Mouse (Mus musculus) adrenal gland (tissue): ENCODE results near the gene Lactb.

Experiments used
- intact Hi-C: fragments of 180-260 bp; cut with DNase I; formaldehyde crosslinking; loops from one replicate; pipeline ENCODE4 v1.15.1; 2025
- long read RNA-seq, 2 experiments: library from polyadenylated mRNA; unstranded; transcript quantifications; one replicate each; pipeline ENCODE4 v2.0.0; 2020; ENCODE audit warnings: borderline replicate concordance in 1 of 2; ENCODE audit not compliant: insufficient replicate concordance in 1 of 2

Lactb gene
- long read RNA-seq, experiment 1, transcript Lactb-201 (6 exons, 2,031 nt): major isoform, 5 of 19 reads
- long read RNA-seq, experiment 1, partial matches to known transcripts: 14 of 19 reads
- long read RNA-seq, experiment 1, other reads (novel, unspliced or antisense): 0 of 19 reads
- long read RNA-seq, experiment 2, partial matches to known transcripts: 15 of 17 reads
- long read RNA-seq, experiment 2, other reads (novel, unspliced or antisense): 0 of 17 reads

GRCm38 (mm10) chr9:66975239-66975645 is at the start of gene Lactb:
Gene Lactb (minus strand): TSS chr9:66975484.
- intact Hi-C loops: no loop called here

GRCm38 (mm10) chr9:67023371-67023770 is 48.1 kb upstream of the Lactb start:
- intact Hi-C loops: no loop called here

DNA sequence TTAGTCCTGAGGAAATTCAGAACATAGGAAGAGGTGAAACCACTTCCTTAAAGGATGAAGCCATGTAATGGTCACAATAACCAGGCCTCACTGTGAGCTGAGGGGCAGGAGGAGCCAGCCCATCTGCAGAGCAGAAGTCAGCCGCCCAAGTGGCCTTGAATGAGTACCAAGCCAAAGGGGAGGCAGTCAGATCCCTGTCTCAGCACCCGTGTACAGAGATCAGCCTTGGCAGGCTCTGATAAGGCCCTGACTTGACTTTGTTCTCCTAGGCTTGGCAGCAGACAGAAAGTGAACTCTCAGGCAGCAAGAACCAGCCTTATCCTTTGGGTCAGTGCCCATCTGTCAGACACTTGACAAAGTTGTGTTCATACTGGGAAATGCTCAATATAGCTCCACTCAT is 44.8 kb upstream of the Lactb start:
- intact Hi-C loops: no loop called here

GRCm38 (mm10) chr9:67013501-67013900 is 38.2 kb upstream of the Lactb start:
- intact Hi-C loops: no loop called here

- intact Hi-C loops: no loop called here
These were observed 37.2 kb upstream of the Lactb start for GRCm38 (mm10) chr9:67012470-67012869.

DNA sequence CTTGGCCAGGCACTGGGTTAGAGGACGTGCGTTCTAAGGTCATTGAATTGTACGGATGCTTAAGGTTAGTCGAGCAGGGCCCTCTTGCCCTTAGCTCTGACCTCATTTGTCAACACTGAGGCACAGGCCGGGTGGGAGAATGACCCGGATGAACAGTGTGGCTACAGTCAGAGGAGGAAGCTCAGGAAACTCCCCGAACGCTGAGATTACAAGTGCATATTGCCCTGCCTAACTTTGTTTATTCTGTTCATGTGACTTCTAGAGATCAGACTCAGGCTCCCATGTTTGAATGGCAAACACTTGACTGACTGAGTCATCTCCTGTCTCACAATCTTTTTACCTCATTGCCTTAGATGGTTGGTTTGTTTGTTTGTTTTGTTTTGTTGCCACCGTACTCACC is 36.2 kb upstream of the Lactb start:
- intact Hi-C loops: no loop called here

- intact Hi-C loops: no loop called here
These were observed 33.5 kb upstream of the Lactb start for GRCm38 (mm10) chr9:67008781-67009180.

DNA sequence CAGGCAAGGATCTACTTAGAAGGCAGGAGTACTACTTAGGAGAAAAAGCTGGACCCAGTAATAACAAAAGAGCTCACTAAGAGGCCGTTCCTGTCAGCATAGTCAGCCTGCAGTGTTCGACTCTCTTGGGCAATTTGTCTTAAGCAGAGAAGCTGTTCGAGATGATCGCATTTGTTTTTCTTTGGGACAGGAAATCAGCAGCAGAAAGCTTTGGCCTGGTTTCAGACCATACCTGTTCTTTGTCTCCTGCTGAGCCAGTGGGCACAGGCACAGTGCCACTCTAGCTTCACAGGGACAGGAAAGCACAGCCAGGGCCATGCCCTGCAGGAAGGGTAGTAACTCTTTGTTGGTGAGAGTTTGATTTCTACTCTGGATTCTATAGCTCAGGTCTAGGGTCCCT is 31.1 kb upstream of the Lactb start:
- intact Hi-C loops: no loop called here

DNA sequence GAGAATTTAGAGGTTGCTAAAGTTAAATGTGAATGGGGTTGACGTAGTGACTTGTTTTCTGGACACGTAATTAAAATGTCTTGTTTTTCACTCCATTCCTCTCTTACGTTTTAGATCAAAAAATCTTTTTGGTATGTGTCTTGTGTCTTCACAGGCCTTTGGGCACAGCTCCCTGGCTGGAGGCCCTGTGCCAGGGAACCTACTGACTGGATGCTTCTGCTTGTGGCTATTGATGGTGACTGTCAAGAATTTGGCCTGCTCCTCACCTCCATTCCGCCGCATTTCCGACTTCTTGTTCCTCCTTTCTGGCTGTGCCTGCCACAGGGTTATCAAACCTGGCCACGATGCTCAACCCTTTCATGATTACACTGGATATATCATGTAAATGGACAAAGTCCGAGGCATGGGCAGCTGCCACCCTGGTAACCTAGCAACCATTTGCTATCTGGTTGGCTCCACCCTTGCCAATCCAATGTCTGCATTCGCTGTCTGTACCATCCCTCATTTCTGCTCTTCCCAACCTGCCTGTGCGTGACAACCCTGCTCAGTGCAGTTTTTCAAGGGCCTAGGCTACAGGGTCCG is 30.0 kb upstream of the Lactb start:
- intact Hi-C loops: no loop called here

DNA sequence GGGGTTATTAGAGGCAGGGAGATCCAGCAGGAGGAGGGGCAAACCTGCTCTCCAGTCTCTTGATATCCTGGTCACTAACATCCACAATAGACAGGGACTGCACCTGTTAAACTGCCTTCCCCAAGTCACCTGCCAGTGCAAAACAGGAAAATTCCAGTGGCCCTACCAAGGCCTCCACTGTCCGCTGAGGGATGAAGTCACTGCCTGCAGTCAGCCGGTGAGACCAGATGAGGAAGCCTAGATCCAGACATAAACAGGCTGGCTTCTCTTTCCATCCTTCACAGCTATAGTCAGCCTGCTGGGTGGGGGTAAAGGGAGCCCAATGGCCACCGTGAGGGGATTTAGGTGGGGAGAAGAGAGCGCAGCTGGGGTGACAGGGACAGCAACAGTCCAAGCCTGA is 28.4 kb upstream of the Lactb start:
- intact Hi-C loops: loop anchor here (5.0 kb wide), 1 partner anchor 154 kb away; no protein-coding TSS in a partner anchor

GRCm38 (mm10) chr9:67003156-67003555 is 27.9 kb upstream of the Lactb start:
- intact Hi-C loops: loop anchor here (5.0 kb wide), 1 partner anchor 154 kb away; no protein-coding TSS in a partner anchor

- intact Hi-C loops: loop anchor here (1.0 to 5.0 kb wide), 2 partner anchors 43 to 156 kb away; no protein-coding TSS in a partner anchor
These were observed 26.2 kb upstream of the Lactb start for GRCm38 (mm10) chr9:67001506-67001905.

- intact Hi-C loops: loop anchor here (1.0 to 5.0 kb wide), 2 partner anchors 43 to 156 kb away; no protein-coding TSS in a partner anchor
These were observed 25.8 kb upstream of the Lactb start for GRCm38 (mm10) chr9:67001050-67001449.

DNA sequence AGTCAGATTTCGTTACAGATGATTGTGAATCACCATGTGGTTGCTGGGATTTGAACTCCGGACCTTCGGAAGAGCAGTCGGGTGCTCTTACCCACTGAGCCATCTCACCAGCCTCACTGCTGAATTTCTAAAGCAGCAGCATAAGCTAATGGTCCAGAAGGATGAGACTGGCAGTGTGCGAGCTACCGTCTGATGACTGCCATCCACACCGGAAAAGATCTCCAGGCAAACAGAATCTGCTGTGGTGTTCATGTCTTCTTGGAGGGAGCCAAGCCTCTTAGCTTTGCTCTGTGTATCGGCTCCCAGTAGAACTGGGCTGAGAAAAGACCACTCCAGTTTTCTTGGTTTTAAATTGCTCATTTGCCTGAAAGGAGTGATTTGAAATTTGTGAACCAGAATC is 24.4 kb upstream of the Lactb start:
- intact Hi-C loops: loop anchor here (5.0 kb wide), 2 partner anchors 158 to 213 kb away; no protein-coding TSS in a partner anchor

DNA sequence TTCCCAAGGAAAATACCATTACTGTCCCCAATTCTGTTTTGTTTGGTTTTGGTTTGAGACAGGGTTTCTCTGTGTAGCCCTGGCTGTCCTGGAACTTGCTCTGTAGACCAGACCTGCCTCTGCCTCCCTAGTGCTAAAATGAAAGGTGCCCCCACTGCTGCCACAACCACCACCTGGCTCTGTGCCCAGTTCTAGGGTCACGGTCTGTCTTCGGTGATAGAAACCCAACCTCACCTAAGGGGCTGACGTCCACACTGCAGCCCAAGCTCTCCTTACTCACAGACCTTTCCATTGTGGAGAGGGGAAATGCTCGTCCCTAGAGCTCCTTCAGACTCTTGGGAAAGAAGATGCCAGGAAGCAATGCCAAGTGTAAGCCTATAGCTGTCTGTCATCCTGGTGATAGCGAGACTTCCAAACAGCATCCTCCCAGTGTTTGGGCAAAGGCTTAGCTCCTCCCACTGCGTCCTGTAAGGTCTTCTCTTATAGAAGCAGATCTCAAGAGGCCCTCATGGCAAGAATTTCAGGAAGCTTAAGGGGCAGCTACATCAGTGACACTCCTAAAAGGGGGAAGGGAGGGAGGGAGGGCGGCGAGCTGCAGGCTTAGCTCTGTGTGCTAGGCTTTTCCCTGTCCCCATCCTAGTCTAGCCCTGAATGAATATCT is 16.6 kb upstream of the Lactb start:
- intact Hi-C loops: no loop called here

- intact Hi-C loops: no loop called here
These were observed 15.9 kb upstream of the Lactb start for GRCm38 (mm10) chr9:66991021-66991749.

- intact Hi-C loops: no loop called here
These were observed 14.8 kb upstream of the Lactb start for GRCm38 (mm10) chr9:66990046-66990445.

DNA sequence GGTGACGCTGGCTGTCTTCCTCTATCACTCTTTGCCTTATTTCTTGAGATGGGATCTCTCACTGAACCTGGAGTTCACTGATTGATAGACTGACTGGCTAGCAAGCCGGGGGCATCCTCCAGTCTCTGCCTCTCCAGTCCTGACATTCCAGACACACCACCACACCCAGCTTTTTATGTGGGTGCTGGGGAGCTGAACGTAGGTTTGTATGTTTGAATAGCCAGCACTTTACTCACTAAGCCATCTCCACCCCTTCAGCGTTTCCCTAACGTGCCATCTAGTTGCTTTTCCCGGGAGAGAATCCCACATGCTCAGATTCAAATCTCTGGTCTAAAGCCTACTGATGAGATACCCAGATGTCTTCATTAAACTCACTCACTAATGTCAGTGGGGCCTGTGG is 14.3 kb upstream of the Lactb start:
- intact Hi-C loops: no loop called here

DNA sequence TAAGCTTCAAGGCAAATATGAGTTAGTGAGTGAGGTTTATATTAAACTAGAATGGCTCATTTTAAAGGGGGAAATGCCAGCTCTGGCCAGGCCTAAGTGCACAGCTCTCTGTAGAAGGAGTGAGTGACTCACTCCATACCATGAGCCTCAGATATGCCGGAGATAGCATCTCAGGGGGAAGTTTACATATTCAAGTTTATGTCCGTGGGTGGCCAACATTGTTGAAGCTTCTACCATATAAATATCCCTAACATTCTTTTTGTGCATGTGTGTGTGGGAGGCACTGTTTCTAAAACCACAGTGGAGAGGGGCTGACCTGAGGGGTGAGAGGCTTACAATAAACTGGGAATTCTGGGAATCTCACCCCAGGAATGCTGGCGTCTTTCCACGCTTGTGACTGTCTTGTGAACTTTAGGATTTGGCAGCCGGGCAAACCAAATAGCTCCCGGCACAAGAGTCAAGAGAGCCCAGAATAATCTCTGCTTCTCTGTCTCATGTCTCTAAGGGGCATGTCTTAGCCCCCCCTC is 13.7 kb upstream of the Lactb start:
- intact Hi-C loops: no loop called here

- intact Hi-C loops: no loop called here
These were observed 13.1 kb upstream of the Lactb start for GRCm38 (mm10) chr9:66988198-66988887.

- intact Hi-C loops: no loop called here
These were observed 10.1 kb upstream of the Lactb start for GRCm38 (mm10) chr9:66985377-66985776.
